Mouse (Mus musculus): ENCODE measurements around the gene Fignl2. TPM values are rescaled to one million over a fixed set of nuclear protein-coding genes. Genes with fewer than 3 reads are reported as not detected.

The Fignl2 gene
- polyA plus RNA-seq, 1 experiment from 2014 or later, result 0.20 TPM

DNA sequence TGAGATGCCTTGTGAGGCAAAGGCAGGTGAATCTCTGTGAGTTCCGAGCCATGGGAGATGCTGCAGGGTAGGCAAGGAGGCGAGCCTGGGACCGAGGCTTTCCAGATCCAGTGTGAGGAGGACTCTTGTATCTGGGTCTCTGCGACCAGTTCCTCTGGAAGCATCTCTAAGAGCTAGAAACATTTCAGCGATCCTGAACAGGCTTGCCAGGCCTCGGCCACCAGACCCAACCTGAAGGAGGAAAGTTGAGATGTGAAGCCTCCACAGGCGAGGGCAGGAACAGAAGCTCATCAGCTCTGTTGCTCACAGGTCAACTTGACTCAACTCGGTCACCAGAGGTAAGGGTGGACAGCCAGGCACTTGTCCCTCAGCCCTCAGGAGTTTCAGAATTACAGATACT is 13.2 kb upstream of the Fignl2 start:
- 92% methylated on average over 8 of the region's 8 CpGs for WGBS
- Histone ChIP-seq H3K4me2 (no peak overlapping the region), H3K9ac (replicated peaks) (no peak overlapping the region), H3K4me3 (replicated peaks) (no peak overlapping the region), H3K4me1 (peaks cover 21% of the 10 kb centered on the region), H3K9me3 (replicated peaks) (no peaks in the 10 kb centered on the region), H3K27ac (replicated peaks) (no peak overlapping the region), H3K27me3 (replicated peaks) (no peaks in the 10 kb centered on the region), H3K36me3 (no peaks in the 10 kb centered on the region)
- no peak for ATAC-seq (ENCODE audit: low FRiP score)

DNA sequence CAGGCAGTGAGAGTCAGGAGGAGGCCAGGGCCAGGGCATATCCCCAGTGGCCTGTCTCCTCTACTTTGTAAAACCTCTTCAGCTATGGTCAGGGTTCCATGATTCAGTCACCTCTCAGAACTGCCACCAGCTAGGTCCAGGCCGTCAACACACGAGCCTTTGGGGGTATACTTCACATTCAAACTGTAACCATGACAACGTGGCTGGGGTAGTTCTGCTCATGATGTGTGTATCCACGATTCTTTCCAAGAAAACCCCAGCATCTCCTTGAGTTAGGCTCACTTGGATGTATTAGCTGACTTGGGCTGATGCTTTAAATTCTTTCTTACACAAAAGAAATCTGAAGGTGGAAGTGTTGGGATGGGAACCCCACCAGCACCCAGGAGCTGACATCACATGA is 9.9 kb upstream of the Fignl2 start:
- WGBS, result 28% methylated on average over 4 of the region's 4 CpGs
- no peak; the same call in 1 of the 2 replicates for ATAC-seq (ENCODE audit: low FRiP score)

DNA sequence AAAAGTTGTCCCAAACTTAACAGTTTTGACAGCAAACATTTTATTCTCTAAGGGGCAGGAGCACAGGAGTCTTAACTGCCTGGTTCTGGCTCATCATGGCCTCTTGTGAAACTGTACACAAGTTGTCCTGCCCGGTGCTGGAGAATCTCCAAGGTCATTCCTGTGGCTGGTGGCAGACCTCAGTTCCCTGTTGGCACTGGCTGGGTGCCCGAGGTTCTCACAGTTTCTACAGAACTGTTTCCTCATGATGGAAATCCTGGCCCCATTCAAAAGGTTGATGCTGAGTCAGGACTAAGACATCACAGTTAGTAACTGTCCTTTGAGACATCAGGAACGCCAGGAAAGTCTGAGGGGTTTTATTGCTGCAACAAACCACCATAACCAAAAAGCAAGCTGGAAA is 8.6 kb upstream of the Fignl2 start:
- WGBS, result 65% methylated on average over 3 of the region's 3 CpGs
- H3K9ac ChIP-seq (replicated peaks), result no peak overlapping the region
- H3K4me3 ChIP-seq (replicated peaks), result no peak overlapping the region
- no peak overlapping the region for H3K27ac ChIP-seq (replicated peaks)
- H3K4me2 ChIP-seq, result no peak overlapping the region
- no peaks in the 10 kb centered on the region for H3K36me3 ChIP-seq
- H3K9me3 ChIP-seq (replicated peaks), result no peaks in the 10 kb centered on the region
- no peak for ATAC-seq (ENCODE audit: low FRiP score)
- no peaks in the 10 kb centered on the region; the same call in 1 of the 2 replicates for H3K27me3 ChIP-seq (replicated peaks)
- H3K4me1 ChIP-seq, result no peaks in the 10 kb centered on the region

More for the DNA sequence above, 9.9 kb upstream of the Fignl2 start:
- Histone ChIP-seq H3K9ac (replicated peaks) (no peak overlapping the region), H3K9me3 (replicated peaks) (no peaks in the 10 kb centered on the region), H3K4me1 (peaks cover 12% of the 10 kb centered on the region), H3K4me3 (replicated peaks) (no peak overlapping the region), H3K27ac (replicated peaks) (no peak overlapping the region), H3K27me3 (replicated peaks) (no peaks in the 10 kb centered on the region), H3K4me2 (no peak overlapping the region), H3K36me3 (no peaks in the 10 kb centered on the region)

DNA sequence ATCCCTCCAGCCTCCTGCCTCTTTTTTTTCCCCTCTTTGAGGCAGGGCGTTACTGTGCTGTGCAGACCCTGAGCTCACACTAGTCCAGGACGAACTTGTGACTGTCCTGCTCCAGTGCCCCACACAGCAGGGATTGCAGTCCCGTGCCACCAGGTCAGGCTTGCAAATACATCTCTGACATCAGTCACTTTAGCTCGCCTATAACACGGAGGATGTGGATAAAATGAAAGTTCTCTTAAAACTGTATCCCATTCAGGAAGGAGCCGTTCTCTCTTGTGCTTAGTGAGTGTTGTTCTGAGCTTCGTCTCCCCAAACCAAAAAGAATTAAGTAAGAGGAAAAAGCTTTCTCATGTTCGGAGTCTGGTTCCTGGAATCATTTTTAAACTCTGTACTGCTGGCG is 8.1 kb upstream of the Fignl2 start:
- H3K27me3 ChIP-seq (replicated peaks), result no peaks in the 10 kb centered on the region; the same call in 1 of the 2 replicates
- no peaks in the 10 kb centered on the region for H3K4me1 ChIP-seq
- WGBS, result 79% methylated on average over 9 of the region's 9 CpGs
- no peak overlapping the region for H3K4me3 ChIP-seq (replicated peaks)
- no peak overlapping the region for H3K9ac ChIP-seq (replicated peaks)
- no peaks in the 10 kb centered on the region for H3K36me3 ChIP-seq
- no peaks in the 10 kb centered on the region for H3K9me3 ChIP-seq (replicated peaks)
- no peak for ATAC-seq (ENCODE audit: low FRiP score)
- no peak overlapping the region for H3K4me2 ChIP-seq
- H3K27ac ChIP-seq (replicated peaks), result no peak overlapping the region

DNA sequence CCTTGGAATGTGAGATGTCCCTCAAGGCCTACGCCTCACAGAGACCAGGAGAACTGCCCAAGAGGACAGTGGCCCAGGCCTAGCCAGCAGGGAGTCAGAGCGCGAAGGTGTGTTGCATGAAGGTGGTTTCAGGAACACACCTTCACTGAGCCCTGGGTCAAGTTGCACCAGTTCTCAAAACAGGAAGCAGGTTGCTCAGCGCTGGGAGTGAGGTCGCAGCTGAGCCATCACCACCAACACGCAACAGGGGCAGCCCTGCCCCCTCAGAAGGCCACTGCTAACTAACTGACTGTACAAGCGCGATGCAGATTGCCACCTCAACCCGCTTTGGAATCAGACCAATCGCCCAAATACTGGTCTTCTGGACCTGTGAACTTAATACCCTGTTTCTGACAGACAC is 6.1 kb upstream of the Fignl2 start:
- 0 out of 2 replicates have a peak, but pooled peaks cover 9% of the 10 kb centered on the region for H3K4me1 ChIP-seq
- no peak overlapping the region for H3K9ac ChIP-seq (replicated peaks)
- WGBS, result 86% methylated on average over 10 of the region's 10 CpGs

DNA sequence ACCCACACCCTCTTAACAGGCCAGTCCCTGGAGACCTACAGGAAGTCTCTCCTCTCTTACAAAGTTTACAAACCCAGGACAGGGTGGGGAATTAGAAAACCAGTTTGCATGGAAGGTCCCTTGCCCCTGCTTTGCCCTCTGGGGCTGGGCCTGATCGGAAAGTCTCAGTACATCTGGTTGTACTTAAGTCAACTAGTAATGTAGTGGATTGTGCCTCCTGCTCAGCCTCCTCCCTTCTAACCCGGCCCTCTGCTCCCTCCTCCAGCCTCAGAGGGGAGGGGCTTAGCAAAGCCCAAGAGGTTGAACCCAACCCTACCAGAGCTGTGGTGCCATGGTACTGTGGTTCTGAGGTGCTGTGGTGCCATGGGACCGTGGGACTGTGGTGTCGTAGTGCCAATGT is 3.9 kb upstream of the Fignl2 start:
- H3K27me3 ChIP-seq (replicated peaks), result no peaks in the 10 kb centered on the region; the same call in 1 of the 2 replicates
- no peak overlapping the region for H3K4me3 ChIP-seq (replicated peaks)
- 57% methylated on average over 4 of the region's 4 CpGs for WGBS
- no peaks in the 10 kb centered on the region for H3K9me3 ChIP-seq (replicated peaks)
- H3K36me3 ChIP-seq, result no peaks in the 10 kb centered on the region
- peaks cover 29% of the 10 kb centered on the region for H3K4me1 ChIP-seq
- ATAC-seq (ENCODE audit: low FRiP score), result no peak
- H3K9ac ChIP-seq (replicated peaks), result no peak overlapping the region
- no peak overlapping the region for H3K4me2 ChIP-seq
- no peak overlapping the region for H3K27ac ChIP-seq (replicated peaks)

More for the DNA sequence above, 6.1 kb upstream of the Fignl2 start:
- no peak for ATAC-seq (ENCODE audit: low FRiP score)
- no peak overlapping the region for H3K4me2 ChIP-seq
- H3K27ac ChIP-seq (replicated peaks), result no peak overlapping the region
- no peak overlapping the region for H3K4me3 ChIP-seq (replicated peaks)
- no peaks in the 10 kb centered on the region for H3K36me3 ChIP-seq
- no peaks in the 10 kb centered on the region; the same call in 1 of the 2 replicates for H3K27me3 ChIP-seq (replicated peaks)
- H3K9me3 ChIP-seq (replicated peaks), result no peaks in the 10 kb centered on the region

DNA sequence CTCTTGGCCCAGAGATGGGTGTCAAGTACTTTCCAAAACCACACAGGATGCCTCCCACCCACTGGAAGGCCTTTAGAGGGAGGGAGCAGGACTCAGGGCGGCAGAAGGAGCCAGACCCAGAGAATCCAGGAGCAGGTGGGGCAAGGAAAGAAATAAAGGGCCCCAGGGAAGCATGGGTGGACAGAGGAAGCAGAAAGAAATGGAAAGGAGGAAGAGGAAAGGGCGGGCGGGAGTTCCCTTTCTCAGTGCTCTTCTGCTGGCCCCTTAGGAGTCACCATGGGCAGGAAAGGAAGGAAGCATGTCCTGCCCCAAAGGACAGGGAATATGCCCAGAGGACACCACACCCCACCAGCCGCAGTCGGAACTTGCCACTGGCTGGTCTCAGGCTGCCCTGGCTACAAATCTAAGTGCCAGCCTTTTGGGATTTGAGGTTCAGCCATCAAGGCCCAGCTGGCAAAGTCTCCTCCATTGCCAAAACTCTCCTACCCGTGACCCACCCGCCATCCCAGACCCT is 2.7 kb upstream of the Fignl2 start:
- Histone ChIP-seq H3K9me3 (replicated peaks) (no peaks in the 10 kb centered on the region), H3K4me3 (replicated peaks) (no peak overlapping the region), H3K27ac (replicated peaks) (no peak overlapping the region), H3K36me3 (no peaks in the 10 kb centered on the region), H3K9ac (replicated peaks) (no peak overlapping the region), H3K4me2 (no peak overlapping the region), H3K4me1 (peaks cover 39% of the 10 kb centered on the region), H3K27me3 (replicated peaks) (no peaks in the 10 kb centered on the region; the same call in 1 of the 2 replicates)
- no peak for ATAC-seq (ENCODE audit: low FRiP score)
- 57% methylated on average over 7 of the region's 7 CpGs for WGBS

DNA sequence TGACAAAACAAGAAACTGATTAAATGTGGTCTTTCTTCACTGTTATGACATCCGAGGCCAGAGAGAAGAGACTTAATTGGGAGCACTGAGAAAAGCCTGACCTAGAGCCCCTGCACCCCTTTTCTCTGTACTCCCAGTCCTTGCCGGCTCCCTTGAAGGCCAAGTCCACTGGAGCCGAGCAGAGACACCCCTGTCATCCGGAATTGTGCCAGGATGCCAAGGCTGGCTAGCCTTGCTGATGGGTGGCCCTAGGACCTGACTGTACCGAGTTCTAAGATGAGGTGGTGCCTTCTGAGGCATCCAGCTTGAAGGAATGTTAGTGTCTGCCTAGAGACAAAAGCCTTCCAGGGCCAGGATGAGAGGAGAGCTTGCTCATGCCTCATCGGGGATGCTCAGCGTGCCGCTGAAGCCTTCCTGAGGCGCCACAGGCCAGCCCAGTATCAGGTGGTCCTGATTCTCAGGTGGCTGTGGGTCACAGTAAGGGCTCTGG is 1.7 kb upstream of the Fignl2 start:
- H3K4me2 ChIP-seq, result no peak overlapping the region
- no peaks in the 10 kb centered on the region; the same call in 1 of the 2 replicates for H3K27me3 ChIP-seq (replicated peaks)
- ATAC-seq (ENCODE audit: low FRiP score), result no peak
- peaks cover 50% of the 10 kb centered on the region for H3K4me1 ChIP-seq
- H3K4me3 ChIP-seq (replicated peaks), result no peak overlapping the region
- H3K27ac ChIP-seq (replicated peaks), result no peak overlapping the region
- H3K9ac ChIP-seq (replicated peaks), result no peak overlapping the region; the same call in 1 of the 2 replicates
- 82% methylated on average over 9 of the region's 9 CpGs for WGBS
- H3K36me3 ChIP-seq, result no peaks in the 10 kb centered on the region
- no peaks in the 10 kb centered on the region for H3K9me3 ChIP-seq (replicated peaks)

DNA sequence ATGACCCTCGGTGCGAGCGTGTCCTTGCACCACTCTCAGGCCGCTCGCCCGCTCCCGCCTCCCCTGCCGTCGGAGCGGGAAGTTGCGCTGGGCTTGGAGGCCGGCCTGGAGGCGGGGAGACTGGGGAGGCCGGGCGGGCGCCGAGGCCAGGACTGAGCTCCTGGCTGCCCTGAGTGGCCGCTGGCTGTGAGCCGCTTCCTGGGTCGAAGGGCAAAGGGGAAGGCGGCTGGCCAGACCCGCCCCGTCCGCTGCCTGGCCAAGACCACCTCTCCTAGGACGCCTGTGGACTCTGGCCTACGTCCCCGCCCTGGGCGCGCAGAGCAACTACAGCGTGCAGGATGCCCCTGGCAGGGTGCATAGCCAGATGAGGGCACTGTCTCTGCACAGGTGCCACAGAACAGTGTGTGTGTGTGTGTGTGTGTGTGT is 377 bp upstream of the Fignl2 start:
- peak overlapping the region; percentile 66 for H3K4me3 ChIP-seq (replicated peaks)
- H3K9ac ChIP-seq (replicated peaks), result peak overlapping the region; percentile 61
- ATAC-seq (ENCODE audit: low FRiP score), result peak; percentile 57
- peak overlapping the region; percentile 87 for H3K27ac ChIP-seq (replicated peaks)
- peak overlapping the region; percentile 77 for H3K4me2 ChIP-seq
- no peaks in the 10 kb centered on the region; the same call in 1 of the 2 replicates for H3K27me3 ChIP-seq (replicated peaks)
- no peaks in the 10 kb centered on the region for H3K9me3 ChIP-seq (replicated peaks)
- H3K4me1 ChIP-seq, result peaks cover 57% of the 10 kb centered on the region
- 1% methylated on average over 30 of the region's 30 CpGs for WGBS
- H3K36me3 ChIP-seq, result no peaks in the 10 kb centered on the region

DNA sequence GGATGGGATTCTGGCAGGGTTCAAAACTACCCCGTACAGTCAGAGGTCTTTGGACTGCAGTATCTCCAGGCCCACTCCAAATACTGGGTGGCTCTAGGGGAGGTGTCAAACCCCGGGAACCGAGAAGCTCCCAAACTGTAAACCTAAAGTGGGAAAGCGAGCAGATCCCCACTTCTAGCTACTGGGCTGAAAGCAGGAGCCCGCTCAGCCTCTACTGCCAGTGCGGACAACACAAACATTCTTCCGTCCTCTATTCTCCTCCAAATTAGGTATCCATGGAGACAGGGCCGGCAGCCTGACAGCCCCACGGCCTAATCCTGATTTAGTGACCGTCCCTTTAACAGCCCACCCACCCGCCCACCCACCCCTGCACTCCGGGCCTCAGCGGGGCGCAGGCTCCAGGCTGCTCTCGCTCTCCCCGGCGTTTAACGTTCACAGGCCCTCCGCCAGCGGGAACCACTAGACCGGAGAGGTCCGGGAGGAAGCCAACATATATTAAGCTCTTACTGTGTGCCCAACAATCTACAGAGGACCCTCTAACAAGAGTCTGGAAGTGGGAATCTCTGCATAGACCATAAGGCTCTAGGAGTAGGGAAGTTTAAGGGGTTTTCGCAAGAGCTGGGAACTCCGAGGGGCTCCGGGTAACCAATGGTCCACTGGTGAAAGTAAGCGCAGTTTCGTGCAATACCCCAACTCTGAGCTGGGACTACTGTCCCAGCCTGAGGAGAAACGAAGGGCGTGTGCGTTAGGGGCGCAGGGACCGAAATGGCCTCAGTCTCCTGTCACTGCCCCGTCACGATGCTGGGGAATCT is 1.2 kb downstream of the Fignl2 start:
- Histone ChIP-seq H3K27ac (replicated peaks) (peak overlapping the region; percentile 87), H3K4me2 (peak overlapping the region; percentile 77), H3K27me3 (replicated peaks) (no peaks in the 10 kb centered on the region; the same call in 1 of the 2 replicates), H3K4me1 (peaks cover 57% of the 10 kb centered on the region), H3K4me3 (replicated peaks) (peak overlapping the region; percentile 66), H3K36me3 (no peaks in the 10 kb centered on the region), H3K9me3 (replicated peaks) (no peaks in the 10 kb centered on the region), H3K9ac (replicated peaks) (peak overlapping the region; percentile 61)
- peak; percentile 29 for ATAC-seq (ENCODE audit: low FRiP score)
- WGBS, result 2% methylated on average over 34 of the region's 34 CpGs

DNA sequence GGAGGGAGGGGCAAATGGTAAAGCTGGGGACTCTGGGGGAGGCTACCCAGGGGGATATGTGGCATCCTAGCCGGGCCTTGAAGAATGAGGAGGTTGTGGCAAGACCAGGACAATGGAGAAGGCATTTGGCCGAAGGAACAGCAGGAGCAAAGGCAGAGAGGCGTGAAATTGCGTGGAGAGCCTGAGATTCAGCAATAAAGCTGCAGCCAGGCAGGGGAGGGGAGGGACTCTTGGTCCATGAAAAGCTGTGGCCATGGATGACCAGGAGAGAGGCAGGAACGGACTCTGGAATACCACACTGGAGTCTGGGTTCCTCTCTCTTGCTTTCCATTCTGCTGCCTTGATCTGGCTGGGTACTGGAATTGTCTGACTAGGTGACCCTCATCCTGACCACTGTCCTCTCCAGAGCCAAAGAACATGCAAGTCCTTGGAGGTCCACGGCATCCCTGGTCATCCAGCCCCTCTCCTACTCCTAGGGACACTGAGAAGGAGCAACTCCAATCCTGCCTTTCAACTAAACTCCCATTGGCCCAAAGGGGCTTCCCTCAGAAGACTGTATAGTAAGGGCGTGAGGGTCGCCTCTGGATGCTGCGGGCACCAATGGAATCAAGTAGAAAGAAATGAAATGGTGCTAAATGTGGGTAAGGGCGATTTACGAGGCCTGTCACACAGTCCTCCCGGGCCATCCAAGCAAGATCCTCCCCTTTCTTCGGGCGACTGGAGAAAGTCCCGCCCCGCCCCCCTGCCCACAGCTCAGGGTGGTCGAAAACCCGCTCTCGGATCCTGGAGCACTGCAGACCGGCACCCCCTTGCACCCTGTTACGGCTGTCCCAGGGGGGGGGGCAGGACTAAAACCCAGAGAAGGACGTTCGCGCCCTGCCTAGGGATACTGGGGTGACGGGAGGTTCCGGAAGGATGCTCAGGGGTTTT is 2.0 kb downstream of the Fignl2 start:
- Histone ChIP-seq H3K4me3 (replicated peaks) (peak overlapping the region; percentile 66), H3K9me3 (replicated peaks) (no peaks in the 10 kb centered on the region), H3K36me3 (no peaks in the 10 kb centered on the region), H3K27me3 (replicated peaks) (no peaks in the 10 kb centered on the region), H3K4me2 (peak overlapping the region; percentile 77), H3K9ac (replicated peaks) (peak overlapping the region; percentile 61), H3K27ac (replicated peaks) (peak overlapping the region; percentile 87), H3K4me1 (peaks cover 62% of the 10 kb centered on the region)
- WGBS, result 4% methylated on average over 24 of the region's 26 CpGs
- peak; percentile 53 for ATAC-seq (ENCODE audit: low FRiP score)
